Mouse (Mus musculus): ENCODE data around the gene Slc30a10. TPM values are rescaled to one million over a fixed set of nuclear protein-coding genes. Genes with fewer than 3 reads are reported as not detected.

Slc30a10 gene
- polyA plus RNA-seq, 1 experiment, result not detected

DNA sequence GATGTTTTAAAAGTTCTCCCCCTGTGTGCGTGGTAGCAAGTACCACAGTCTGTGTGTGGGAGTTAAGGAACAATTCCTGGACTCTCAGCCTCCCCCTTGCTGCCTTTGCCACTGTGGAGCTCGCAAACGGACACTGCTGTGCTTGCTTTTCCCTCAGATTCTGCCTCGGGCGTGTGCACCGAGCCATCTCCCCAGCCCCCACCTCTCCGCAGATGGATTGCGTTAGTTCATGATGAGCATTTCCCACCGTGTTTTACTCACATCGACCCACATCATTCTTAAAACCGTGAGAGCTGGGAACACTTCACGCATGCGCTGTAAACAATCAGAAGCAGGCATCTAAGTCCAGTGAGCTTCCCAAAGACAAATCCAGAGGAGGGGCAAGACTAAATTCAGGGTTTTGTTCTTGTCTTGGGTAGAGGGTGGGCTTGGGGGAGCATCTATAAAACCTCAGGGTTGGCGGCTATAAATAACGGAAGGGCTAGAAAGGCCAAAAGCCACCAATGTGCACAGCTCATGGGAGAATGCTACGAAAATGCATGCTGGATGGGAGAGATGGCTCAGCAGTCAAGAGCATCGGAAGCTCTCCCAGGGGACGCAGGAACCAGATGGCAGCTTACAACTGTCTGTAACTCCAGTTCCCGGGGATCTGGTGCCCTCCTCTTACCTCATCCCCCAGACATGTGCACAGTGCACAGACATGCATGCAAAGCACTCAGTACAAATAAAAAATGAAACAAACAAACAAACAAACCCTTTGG is 27.5 kb downstream of the Slc30a10 start:
- Histone ChIP-seq H3K4me1 (no peaks in the 10 kb centered on the region), H3K36me3 (replicated peaks; ENCODE audit: low read length) (no peaks in the 10 kb centered on the region), H3K9me3 (peaks cover 10% of the 10 kb centered on the region), H3K27me3 (replicated peaks) (peaks cover 2% of the 10 kb centered on the region), H3K4me3 (replicated peaks) (no peak overlapping the region)
- TF ChIP-seq FLI1 (IDR thresholded peaks at IDR 0.05; ENCODE audit: low read length), result no peak
- TF ChIP-seq GATA1 (IDR thresholded peaks at IDR 0.05; ENCODE audit: borderline replicate concordance, low read length), result no peak

DNA sequence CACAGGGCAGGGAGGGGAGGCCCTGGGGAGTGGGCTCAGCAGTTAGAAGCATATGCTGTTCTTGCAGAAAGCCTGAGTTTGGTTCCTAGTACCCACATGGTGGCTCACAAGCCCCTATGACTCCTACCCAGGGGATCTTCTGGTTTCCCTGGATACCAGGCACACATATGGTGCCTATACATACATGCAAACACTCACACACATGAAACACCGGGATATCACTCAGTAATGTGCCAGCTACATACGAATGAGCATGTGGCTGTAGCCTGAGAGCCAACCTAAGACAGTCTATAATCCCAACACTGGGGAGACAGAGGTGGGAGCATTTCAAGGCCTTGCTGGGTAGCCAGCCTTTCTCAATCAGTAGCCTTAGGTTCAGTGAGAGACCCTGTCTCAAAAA is 28.1 kb downstream of the Slc30a10 start:
- H3K4me1 ChIP-seq, result no peaks in the 10 kb centered on the region
- peaks cover 10% of the 10 kb centered on the region for H3K9me3 ChIP-seq
- H3K4me3 ChIP-seq (replicated peaks), result no peak overlapping the region
- TF ChIP-seq GATA1 (IDR thresholded peaks at IDR 0.05; ENCODE audit: borderline replicate concordance, low read length) (no peak), FLI1 (IDR thresholded peaks at IDR 0.05; ENCODE audit: low read length) (no peak)
- no peaks in the 10 kb centered on the region for H3K36me3 ChIP-seq (replicated peaks; ENCODE audit: low read length)
- peaks cover 2% of the 10 kb centered on the region for H3K27me3 ChIP-seq (replicated peaks)

DNA sequence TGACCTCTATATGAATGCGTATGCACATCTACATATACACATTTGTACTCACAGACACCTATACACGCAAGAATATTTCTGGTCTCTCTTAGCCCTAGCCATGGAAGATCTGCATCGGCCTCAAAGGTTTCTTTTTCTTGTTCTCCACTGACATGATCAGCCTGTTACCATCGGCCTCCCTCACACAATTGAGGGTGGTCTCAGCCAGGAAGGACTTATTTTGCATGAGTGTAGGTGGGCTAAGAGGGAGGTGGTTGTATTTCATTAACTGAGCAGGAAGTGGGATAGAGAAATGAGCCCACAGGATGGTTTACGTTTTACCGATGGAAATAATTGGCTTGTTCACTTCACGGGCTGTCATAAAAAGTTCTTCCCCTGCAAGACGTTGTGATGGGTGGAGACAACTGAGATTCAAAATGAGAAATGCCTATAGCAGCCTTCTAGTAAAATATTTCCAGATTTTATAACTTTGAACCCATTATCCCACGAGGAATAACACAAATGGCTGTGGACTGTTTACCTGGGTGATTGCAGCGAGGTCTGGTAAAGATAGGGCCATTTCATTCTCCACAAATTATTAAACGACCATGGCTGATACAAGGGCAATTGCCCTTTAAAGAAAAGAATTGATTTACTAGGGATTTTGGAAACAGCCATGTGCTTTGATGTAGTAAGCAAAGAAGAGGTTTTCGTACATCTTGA is 28.9 kb downstream of the Slc30a10 start:
- no peak overlapping the region for H3K4me3 ChIP-seq (replicated peaks)
- peaks cover 10% of the 10 kb centered on the region for H3K9me3 ChIP-seq
- H3K27me3 ChIP-seq (replicated peaks), result peaks cover 2% of the 10 kb centered on the region
- no peak for TF ChIP-seq FLI1 (IDR thresholded peaks at IDR 0.05; ENCODE audit: low read length)
- no peak for TF ChIP-seq GATA1 (IDR thresholded peaks at IDR 0.05; ENCODE audit: borderline replicate concordance, low read length)
- no peaks in the 10 kb centered on the region for H3K4me1 ChIP-seq
- no peaks in the 10 kb centered on the region for H3K36me3 ChIP-seq (replicated peaks; ENCODE audit: low read length)

DNA sequence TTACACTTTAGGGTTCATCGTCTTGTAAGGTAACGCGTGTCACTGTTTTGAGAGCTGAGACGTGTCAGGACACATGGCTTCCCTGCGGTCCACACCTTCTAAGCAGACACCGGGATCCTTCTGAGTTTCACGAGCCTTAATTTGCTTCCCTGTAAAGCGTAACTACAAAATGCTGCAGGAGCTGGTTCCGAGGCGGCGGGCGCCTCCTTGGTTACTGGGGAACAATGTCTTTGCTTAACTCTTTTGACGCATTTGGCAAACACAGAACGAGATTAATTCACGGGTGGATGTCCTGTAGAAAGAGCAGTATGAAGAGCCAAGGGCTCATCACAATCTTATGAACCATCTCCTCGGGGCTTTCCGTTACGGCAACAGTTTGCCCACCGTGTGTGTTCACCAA is 29.6 kb downstream of the Slc30a10 start:
- Histone ChIP-seq H3K4me1 (no peaks in the 10 kb centered on the region), H3K9me3 (peaks cover 9% of the 10 kb centered on the region), H3K36me3 (replicated peaks; ENCODE audit: low read length) (no peaks in the 10 kb centered on the region), H3K27me3 (replicated peaks) (peaks cover 2% of the 10 kb centered on the region), H3K4me3 (replicated peaks) (no peak overlapping the region)
- TF ChIP-seq GATA1 (IDR thresholded peaks at IDR 0.05; ENCODE audit: borderline replicate concordance, low read length) (no peak), FLI1 (IDR thresholded peaks at IDR 0.05; ENCODE audit: low read length) (no peak)

DNA sequence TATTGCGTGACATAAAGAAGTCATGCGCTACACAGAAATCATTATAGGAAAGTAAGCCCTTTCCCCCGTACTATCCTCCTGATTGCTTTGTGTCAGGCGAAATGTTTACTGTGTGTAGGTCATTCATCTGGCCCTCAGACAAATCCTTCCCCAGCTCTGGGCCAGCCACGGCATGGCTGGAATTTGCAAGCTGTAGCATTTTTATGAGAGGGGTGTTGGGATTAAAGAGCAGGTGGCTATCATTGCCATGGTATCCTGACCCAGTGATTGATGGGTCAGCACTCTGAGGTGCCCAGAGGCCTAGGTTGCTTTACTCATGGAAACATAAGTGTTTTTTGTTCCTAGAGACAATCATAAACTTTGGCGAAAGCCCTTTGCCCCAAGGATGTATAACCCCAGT is 35.2 kb downstream of the Slc30a10 start:
- Histone ChIP-seq H3K4me3 (replicated peaks) (no peak overlapping the region), H3K9me3 (no peaks in the 10 kb centered on the region), H3K27me3 (replicated peaks) (peaks cover 4% of the 10 kb centered on the region), H3K36me3 (replicated peaks; ENCODE audit: low read length) (no peaks in the 10 kb centered on the region), H3K4me1 (no peaks in the 10 kb centered on the region)
- TF ChIP-seq GATA1 (IDR thresholded peaks at IDR 0.05; ENCODE audit: borderline replicate concordance, low read length) (no peak), FLI1 (IDR thresholded peaks at IDR 0.05; ENCODE audit: low read length) (no peak)

DNA sequence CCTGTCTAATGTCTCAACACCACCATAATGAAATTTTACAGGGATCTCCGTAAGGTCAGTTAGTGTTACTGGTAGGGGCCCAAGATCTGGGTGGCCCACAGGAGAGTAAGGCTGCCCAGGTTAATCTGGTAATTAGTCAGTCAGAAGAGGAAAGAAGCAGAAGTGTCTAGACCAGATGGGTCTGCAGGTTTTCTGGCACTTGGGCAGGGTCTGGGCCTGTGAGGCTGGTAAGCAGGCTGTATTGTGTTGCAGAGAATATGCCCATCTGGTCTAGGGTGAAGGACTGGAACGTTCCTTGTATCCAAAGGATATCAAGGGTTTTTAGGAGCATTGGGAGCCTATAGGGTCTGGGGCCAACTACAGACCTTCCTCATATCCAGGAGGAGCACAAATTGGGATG is 36.0 kb downstream of the Slc30a10 start:
- Histone ChIP-seq H3K9me3 (no peaks in the 10 kb centered on the region), H3K27me3 (replicated peaks) (peaks cover 2% of the 10 kb centered on the region), H3K36me3 (replicated peaks; ENCODE audit: low read length) (no peaks in the 10 kb centered on the region), H3K4me1 (no peaks in the 10 kb centered on the region), H3K4me3 (replicated peaks) (no peak overlapping the region)
- no peak for TF ChIP-seq GATA1 (IDR thresholded peaks at IDR 0.05; ENCODE audit: borderline replicate concordance, low read length)
- TF ChIP-seq FLI1 (IDR thresholded peaks at IDR 0.05; ENCODE audit: low read length), result no peak

DNA sequence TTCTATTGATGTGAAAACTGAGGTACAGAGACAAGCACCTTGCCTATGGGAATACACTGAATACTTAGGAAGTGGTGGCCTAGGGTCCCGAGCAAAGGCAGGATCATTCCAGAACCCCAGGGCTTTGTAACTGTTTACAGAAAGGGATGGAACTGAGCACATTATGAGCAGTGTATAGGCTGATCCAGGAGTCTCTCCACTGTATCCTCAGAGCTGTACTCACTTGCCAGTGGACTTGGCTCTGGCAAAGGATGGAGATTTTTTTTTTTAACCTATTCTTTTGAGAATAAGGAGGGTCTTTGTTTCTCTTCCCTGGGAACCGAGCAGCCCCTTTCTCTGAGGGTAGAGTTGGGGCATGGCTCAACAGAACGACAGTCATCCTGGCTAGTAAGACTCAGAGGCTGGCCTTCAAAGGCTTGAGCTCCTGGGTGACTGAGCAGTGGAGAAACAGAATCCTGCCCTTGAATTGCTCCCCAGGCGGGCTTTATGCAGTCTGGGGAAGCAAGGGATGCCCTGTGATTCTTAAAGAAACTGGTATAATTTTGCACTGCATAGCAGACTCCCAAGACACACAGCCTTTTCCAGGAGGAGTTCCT is 38.9 kb downstream of the Slc30a10 start:
- Histone ChIP-seq H3K9me3 (no peaks in the 10 kb centered on the region), H3K4me1 (peaks cover 7% of the 10 kb centered on the region), H3K27me3 (replicated peaks) (peaks cover 2% of the 10 kb centered on the region), H3K4me3 (replicated peaks) (no peak overlapping the region), H3K36me3 (replicated peaks; ENCODE audit: low read length) (no peaks in the 10 kb centered on the region)
- no peak for TF ChIP-seq GATA1 (IDR thresholded peaks at IDR 0.05; ENCODE audit: borderline replicate concordance, low read length)
- TF ChIP-seq FLI1 (IDR thresholded peaks at IDR 0.05; ENCODE audit: low read length), result no peak

DNA sequence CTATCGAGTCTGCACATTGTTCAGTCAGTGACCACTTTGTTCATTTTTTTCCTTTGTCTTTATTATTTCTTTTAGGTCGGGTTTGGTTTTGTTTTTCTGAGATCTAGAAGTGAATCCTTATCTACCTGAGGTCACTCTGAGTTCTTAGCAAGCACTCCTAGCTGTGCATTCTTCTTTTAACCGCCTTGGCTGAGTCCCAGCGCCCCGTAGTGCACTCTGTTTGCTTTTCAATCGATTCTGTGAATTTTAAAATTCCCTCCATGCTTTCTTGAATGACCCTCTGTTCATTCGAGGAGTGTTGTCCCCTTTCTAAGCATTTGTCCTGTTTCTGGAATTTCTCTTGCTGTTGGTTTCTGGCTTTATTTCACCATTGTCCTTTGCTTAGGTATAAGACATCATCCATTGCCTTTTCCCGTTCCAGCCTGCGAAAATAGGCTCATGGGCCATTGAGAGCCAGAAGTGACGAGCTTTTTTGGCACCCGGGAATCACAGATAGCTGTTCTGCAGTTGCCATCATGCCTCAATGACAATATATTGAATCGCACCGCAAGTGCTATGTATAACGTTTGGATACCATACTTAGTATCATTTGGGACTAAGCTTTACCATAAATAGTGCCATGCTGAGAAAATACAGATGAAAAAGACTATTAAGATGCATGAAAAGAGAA is 42.3 kb downstream of the Slc30a10 start:
- Histone ChIP-seq H3K9me3 (no peaks in the 10 kb centered on the region), H3K4me1 (peaks cover 7% of the 10 kb centered on the region)
- TF ChIP-seq GATA1 (IDR thresholded peaks at IDR 0.05; ENCODE audit: borderline replicate concordance, low read length), result no peak
- no peak for TF ChIP-seq FLI1 (IDR thresholded peaks at IDR 0.05; ENCODE audit: low read length)

DNA sequence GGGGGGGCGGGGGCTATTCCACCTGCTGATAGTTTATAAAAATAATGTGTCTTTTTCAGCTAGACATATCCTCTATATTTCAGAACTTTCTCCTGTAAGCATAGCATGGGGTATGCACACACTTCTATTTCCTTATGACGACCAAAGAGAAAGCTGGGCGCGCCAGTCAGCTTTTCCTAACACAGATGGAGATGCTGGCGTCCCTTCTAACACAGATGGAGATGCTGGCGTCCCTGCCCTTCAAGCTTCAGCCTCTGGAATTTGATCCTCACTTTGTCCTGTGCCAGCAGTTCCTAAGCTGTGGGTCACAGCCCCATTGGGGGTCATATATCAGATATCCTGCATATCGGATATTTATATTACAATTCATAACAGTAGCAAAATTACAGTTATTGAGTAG is 46.0 kb downstream of the Slc30a10 start:
- TF ChIP-seq GATA1 (IDR thresholded peaks at IDR 0.05; ENCODE audit: borderline replicate concordance, low read length) (no peak), FLI1 (IDR thresholded peaks at IDR 0.05; ENCODE audit: low read length) (no peak)
- H3K36me3 ChIP-seq (replicated peaks; ENCODE audit: low read length), result no peaks in the 10 kb centered on the region
- H3K27me3 ChIP-seq (replicated peaks), result peaks cover 8% of the 10 kb centered on the region
- H3K4me1 ChIP-seq, result peaks cover 7% of the 10 kb centered on the region
- no peak overlapping the region for H3K4me3 ChIP-seq (replicated peaks)
- H3K9me3 ChIP-seq, result no peaks in the 10 kb centered on the region

More for the DNA sequence above, 42.3 kb downstream of the Slc30a10 start:
- Histone ChIP-seq H3K36me3 (replicated peaks; ENCODE audit: low read length) (no peaks in the 10 kb centered on the region), H3K27me3 (replicated peaks) (peaks cover 2% of the 10 kb centered on the region), H3K4me3 (replicated peaks) (no peak overlapping the region)

Data from megakaryocyte, embryonic 14.5 days (primary cell).